Mouse (Mus musculus): ENCODE measurements around the gene Bicd2. TPM values are rescaled to one million over a fixed set of nuclear protein-coding genes. Genes with fewer than 3 reads are reported as not detected.

The Bicd2 gene
- 76.1 TPM for polyA plus RNA-seq (2014; fragmentation: Illumina TruSeq; extraction: RNeasy Lipid Tissue Mini Kit (QIAGEN cat#74804); ENCODE audit: low read depth, low replicate concordance)

DNA sequence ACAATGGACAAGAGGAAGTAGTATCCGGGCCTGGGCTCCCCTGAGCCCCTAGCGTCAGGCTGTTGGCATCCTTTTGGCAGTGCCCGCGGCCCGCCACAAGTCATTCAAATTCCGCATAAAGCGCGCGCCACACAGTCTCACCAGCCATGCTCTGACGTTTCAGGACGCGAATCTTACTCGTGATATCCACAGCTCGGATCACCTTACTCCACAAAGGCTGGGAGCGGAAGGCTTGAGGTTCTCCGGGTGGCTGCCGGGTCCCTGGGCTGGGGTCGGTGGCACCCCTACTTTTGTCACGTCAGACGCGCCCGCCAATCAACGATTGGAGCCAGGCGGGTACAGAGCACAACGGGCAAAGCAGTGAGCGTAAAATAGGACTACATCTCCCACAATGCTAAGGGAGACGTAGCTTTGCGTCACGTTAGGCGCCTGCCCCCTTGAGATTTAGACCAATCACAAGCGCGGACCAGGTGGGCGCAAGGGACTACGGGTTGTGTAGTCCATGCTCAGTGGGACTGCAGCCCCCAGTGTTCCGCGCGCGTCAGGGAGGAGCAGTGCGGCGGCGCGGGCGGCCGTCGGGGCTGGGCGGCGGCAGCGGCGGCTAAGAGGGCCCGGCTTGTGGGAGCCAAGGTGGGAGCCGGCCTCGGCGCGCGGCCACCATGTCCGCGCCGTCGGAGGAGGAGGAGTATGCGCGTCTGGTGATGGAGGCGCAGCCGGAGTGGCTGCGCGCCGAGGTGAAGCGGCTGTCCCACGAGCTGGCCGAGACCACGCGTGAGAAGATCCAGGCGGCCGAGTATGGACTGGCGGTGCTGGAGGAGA, at the start of gene Bicd2:
Gene Bicd2 (plus strand): TSS at position 574 of the 819 bp plus-strand sequence.

DNA sequence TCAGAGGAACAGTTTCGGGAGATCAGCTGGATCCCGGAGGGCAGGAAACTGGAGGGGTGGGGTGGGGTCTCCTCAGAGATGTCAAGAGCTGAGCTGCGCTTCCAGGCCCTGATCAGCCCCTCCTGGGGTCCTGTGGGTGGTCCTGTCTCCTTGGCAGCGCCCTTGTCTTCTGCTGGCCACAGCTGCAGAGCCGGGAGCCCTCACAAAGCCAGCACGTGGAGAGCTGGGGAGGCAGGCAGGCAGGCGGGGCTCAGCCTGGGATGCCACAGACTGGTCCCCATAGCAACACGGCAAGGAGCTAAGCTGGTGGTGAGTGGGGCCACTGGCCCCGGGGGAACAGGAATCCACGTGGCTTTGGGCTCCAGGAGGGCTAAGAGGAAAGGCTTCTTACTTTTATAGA, 21.3 kb upstream of the Bicd2 start, which contains the start of gene Fgd3:
Gene Fgd3 (minus strand): TSS at position 272 of the 400 bp plus-strand sequence.

DNA sequence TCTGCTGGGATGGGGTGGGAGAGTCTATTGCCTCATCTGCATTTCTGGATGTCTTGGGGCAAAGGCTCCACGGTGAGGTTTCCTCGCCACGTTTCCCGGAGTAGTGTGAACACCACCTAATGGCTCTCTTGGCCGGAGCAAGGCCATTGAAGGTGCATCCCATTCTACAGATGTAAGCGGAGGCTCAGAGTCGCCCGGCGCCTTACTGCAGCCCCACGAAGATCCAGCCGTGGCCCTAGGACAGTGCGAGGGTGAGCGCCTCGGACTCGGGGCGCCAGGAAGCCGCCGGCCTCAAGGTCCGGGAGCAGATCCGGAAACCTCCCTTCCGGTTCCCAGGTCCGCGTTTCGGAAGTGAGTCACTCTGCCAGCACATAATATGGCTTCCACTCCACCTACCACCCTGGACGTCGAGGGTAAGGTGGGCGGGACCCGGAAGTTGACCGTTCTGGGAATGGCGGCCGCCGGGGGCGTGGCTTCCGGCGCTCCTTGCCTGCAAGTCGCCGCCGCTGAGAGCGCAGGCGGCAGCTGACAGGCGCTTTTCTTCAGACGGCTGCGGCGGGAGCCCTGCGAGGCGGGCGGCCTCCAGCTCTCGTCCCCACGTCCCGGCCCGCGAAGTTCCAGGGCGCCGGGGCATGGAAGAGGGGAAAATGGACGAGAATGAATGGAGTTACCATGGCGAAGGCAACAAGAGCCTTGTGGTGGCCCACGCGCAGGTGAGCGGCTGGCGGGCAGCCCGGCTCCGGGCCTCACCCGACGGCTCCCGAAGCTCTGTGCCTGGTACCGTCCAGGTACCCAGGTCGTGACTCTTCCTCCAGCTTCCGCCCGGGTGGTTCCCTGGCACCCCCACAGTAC, 79.6 kb downstream of the Bicd2 start, which contains the start of gene Ippk:
Gene Ippk (plus strand): TSS at position 496 of the 852 bp plus-strand sequence.

Other genes starting within 250 kb of the Bicd2 start
- gene Wnk2, start 193.6 kb upstream of the Bicd2 start, polyA plus RNA-seq (2014; fragmentation: Illumina TruSeq; extraction: RNeasy Lipid Tissue Mini Kit (QIAGEN cat#74804); ENCODE audit: low read depth, low replicate concordance), result 35.6 TPM
- gene Ninj1, start 154.1 kb upstream of the Bicd2 start, polyA plus RNA-seq (2014; fragmentation: Illumina TruSeq; extraction: RNeasy Lipid Tissue Mini Kit (QIAGEN cat#74804); ENCODE audit: low read depth, low replicate concordance), result 74.2 TPM
- gene Card19, start 125.5 kb upstream of the Bicd2 start, polyA plus RNA-seq (2014; fragmentation: Illumina TruSeq; extraction: RNeasy Lipid Tissue Mini Kit (QIAGEN cat#74804); ENCODE audit: low read depth, low replicate concordance), result 179 TPM
- not detected for gene Susd3, start 92.9 kb upstream of the Bicd2 start, polyA plus RNA-seq (2014; fragmentation: Illumina TruSeq; extraction: RNeasy Lipid Tissue Mini Kit (QIAGEN cat#74804); ENCODE audit: low read depth, low replicate concordance)
- 1.0 TPM for gene Fgd3, start 21.3 kb upstream of the Bicd2 start, polyA plus RNA-seq (2014; fragmentation: Illumina TruSeq; extraction: RNeasy Lipid Tissue Mini Kit (QIAGEN cat#74804); ENCODE audit: low read depth, low replicate concordance)
- gene Ippk, start 79.7 kb downstream of the Bicd2 start, polyA plus RNA-seq (2014; fragmentation: Illumina TruSeq; extraction: RNeasy Lipid Tissue Mini Kit (QIAGEN cat#74804); ENCODE audit: low read depth, low replicate concordance), result 7.1 TPM
- not detected for gene Tes3-ps, start 151.7 kb downstream of the Bicd2 start, polyA plus RNA-seq (2014; fragmentation: Illumina TruSeq; extraction: RNeasy Lipid Tissue Mini Kit (QIAGEN cat#74804); ENCODE audit: low read depth, low replicate concordance)
- 24.3 TPM for gene Ecm2, start 163.2 kb downstream of the Bicd2 start, polyA plus RNA-seq (2014; fragmentation: Illumina TruSeq; extraction: RNeasy Lipid Tissue Mini Kit (QIAGEN cat#74804); ENCODE audit: low read depth, low replicate concordance)
- gene Aspn, start 202.9 kb downstream of the Bicd2 start, polyA plus RNA-seq (2014; fragmentation: Illumina TruSeq; extraction: RNeasy Lipid Tissue Mini Kit (QIAGEN cat#74804); ENCODE audit: low read depth, low replicate concordance), result 21.4 TPM
- gene Omd, start 240.9 kb downstream of the Bicd2 start, polyA plus RNA-seq (2014; fragmentation: Illumina TruSeq; extraction: RNeasy Lipid Tissue Mini Kit (QIAGEN cat#74804); ENCODE audit: low read depth, low replicate concordance), result 1.7 TPM

Data from heart, adult 10 weeks (tissue).